11 mouse cellular contexts compared by ENCODE assay signal in genomic region chr17:12832231-12832630, GRCm38 (mm10). TPM values are rescaled to one million over a fixed set of nuclear protein-coding genes. Genes with fewer than 3 reads are reported as not detected.
DNase-seq lines count a peak whose midpoint lies in the region; ATAC-seq lines count a peak whose summit lies in the region.
"Had no signal": no experiment of that assay in that cellular context is flagged by ENCODE, and none has a peak within 500 bp of the region (broad histone marks: within the 10 kb centered on the region; RNA-seq: fewer than 3 reads in every experiment).

No protein-coding gene starts in this region.

- no peak for ATAC-seq in CD4-positive, CD25-positive, alpha-beta regulatory T cell, adult 4 months
- ATAC-seq: forebrain, embryonic 15.5 days had no signal

- peak; percentile 21 for DNase-seq in kidney, postnatal 14 days
- DNase-seq in kidney, postnatal 10 days, result no peak
- peak; percentile 87 for DNase-seq in adrenal gland, postnatal 14 days
- DNase-seq in gastrocnemius, postnatal 25 days, result peak; percentile 26
- peak; percentile 54 for DNase-seq in lung, postnatal 36 days
- no peak for DNase-seq in retina, postnatal 1 day
- DNase-seq in thymus, postnatal 0 days (ENCODE audit: low spot score), result no peak

RNA-seq across cellular contexts. Expression of gene Mas1, which starts 35.7 kb away (rescaled TPM):
- not detected in 2 replicates for total RNA-seq in adrenal gland, postnatal 14 days (2021)
- under 1 TPM in 1 of 2 experiments, not detected in 1; 0.59 TPM for total RNA-seq in gastrocnemius, postnatal 25 days (2021)
- polyA plus RNA-seq in CD4-positive, CD25-positive, alpha-beta regulatory T cell, adult 4 months (2017; shearing (Covaris generic)), result under 1 TPM in 1 of 2 experiments, not detected in 1; 0.62 TPM
- 0.10 and 0.26 TPM in 2 replicates for polyA plus RNA-seq in thymus, postnatal 0 days (2015; fragmentation: Nextera tagmentation; extraction: Ambion mirVana)
- total RNA-seq: G1E had no signal
- polyA plus RNA-seq: G1E had no signal

RNA-seq across cellular contexts. Expression of gene Mrgprh, which starts 43.6 kb away (rescaled TPM):
- total RNA-seq in adrenal gland, postnatal 14 days (2021), result 0.19 TPM in 2 replicates
- 1 to 10 TPM; 1.2 to 2.2 TPM for total RNA-seq in gastrocnemius, postnatal 25 days (2021)
- polyA plus RNA-seq in CD4-positive, CD25-positive, alpha-beta regulatory T cell, adult 4 months (2017; shearing (Covaris generic)), result not detected
- not detected in 2 replicates for polyA plus RNA-seq in thymus, postnatal 0 days (2015; fragmentation: Nextera tagmentation; extraction: Ambion mirVana)
- polyA plus RNA-seq: forebrain, embryonic 15.5 days; G1E; kidney, embryonic 15.5 days had no signal

Comparison
In these comparisons a context has a peak if more than half of its experiments do, and no peak if none do; other contexts are left out.
1. DNase-seq: peak in kidney, postnatal 14 days (single experiment), adrenal gland, postnatal 14 days (single experiment), gastrocnemius, postnatal 25 days (single experiment) and lung, postnatal 36 days (single experiment); none in kidney, postnatal 10 days (single experiment), retina, postnatal 1 day (single experiment) and thymus, postnatal 0 days (single experiment).